Mouse (Mus musculus) midbrain, embryonic 11.5 days (tissue): ENCODE results near the gene Gm2a. TPM values are rescaled to one million over a fixed set of nuclear protein-coding genes. Genes with fewer than 3 reads are reported as not detected.

Experiments used
- ATAC-seq: fragments of 200-750 bp; cut with Nextera tagmentation; 2 replicates; pipeline ENCODE4 v1.8.0; 2017; ENCODE audit warnings: moderate TSS enrichment, moderate library complexity; ENCODE audit not compliant: low FRiP score
- DNase-seq: peaks from one replicate; pipeline ENCODE4 v3.0.0; 2015; ENCODE audit warnings: low spot score; ENCODE audit errors: missing footprints
- H3K27ac ChIP-seq: fragments of 300-500 bp; sonication (generic); 2 replicates; pipeline ENCODE4 v1.5.1; 2014; ENCODE audit warnings: low read depth, low read length
- H3K27me3 ChIP-seq: fragments of 300-500 bp; sonication (generic); 2 replicates; pipeline ENCODE4 v1.6.1; 2014; ENCODE audit warnings: mild to moderate bottlenecking, low read length, moderate library complexity, mixed read lengths; ENCODE audit not compliant: control insufficient read depth, insufficient read depth
- H3K36me3 ChIP-seq: fragments of 300-500 bp; sonication (generic); 2 replicates; pipeline ENCODE4 v1.6.1; 2014; ENCODE audit warnings: mild to moderate bottlenecking, low read length, moderate library complexity, mixed read lengths; ENCODE audit not compliant: control insufficient read depth, insufficient read depth
- H3K4me1 ChIP-seq: fragments of 300-500 bp; sonication (generic); 2 replicates; pipeline ENCODE4 v1.6.1; 2014; ENCODE audit warnings: low read length; ENCODE audit not compliant: control insufficient read depth, insufficient read depth
- H3K4me2 ChIP-seq: fragments of 300-500 bp; sonication (generic); 2 replicates; pipeline ENCODE4 v1.6.1; 2014; ENCODE audit warnings: mild to moderate bottlenecking, moderate library complexity
- H3K4me3 ChIP-seq: fragments of 300-500 bp; sonication (generic); 2 replicates; pipeline ENCODE4 v1.5.1; 2014; ENCODE audit warnings: low read depth, low read length
- H3K9ac ChIP-seq: fragments of 300-500 bp; sonication (generic); 2 replicates; pipeline ENCODE4 v1.6.1; 2014; ENCODE audit warnings: low read length
- H3K9me3 ChIP-seq: fragments of 300-500 bp; sonication (generic); 2 replicates; pipeline ENCODE4 v1.6.1; 2016; ENCODE audit warnings: low read length; ENCODE audit not compliant: control insufficient read depth
- WGBS: fragments of 180-500 bp; shearing (Covaris S2); extraction: QIAGEN DNeasy Blood & Tissue Kit; methylation state at CpG from one replicate; pipeline ENCODE4 v1.1.7; 2014; 5-methylcytosine and 5-hydroxymethylcytosine counted together
- polyA plus RNA-seq: library from polyadenylated mRNA; unstranded; fragments of >200 nt; fragmentation: Nextera tagmentation; extraction: Ambion mirVana; gene quantifications from 2 replicates; pipeline ENCODE4 v1.2.1, GENCODE M21; 2014

Gene Gm2a
- polyA plus RNA-seq, 1 experiment from 2014 or later = 15.0 TPM

DNA sequence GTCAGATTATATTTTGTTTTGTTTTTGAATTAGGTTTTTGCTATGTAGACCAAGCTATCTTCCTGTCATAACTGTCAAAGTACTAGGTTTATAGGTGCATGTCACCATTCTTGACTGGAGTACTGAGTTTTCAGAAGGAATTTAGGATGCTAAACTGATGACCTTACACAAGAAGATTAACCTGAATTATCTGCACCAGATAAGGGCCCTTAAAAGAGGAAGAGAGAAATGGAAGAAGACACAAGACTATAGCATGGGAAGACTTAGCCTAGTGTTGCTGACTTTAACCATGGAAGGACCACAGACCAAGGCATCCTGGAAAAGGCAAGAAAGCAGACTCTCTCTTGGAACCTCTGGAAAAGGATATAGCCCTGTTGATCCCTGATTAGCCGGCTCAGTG, 35.3 kb downstream of the Gm2a start:
- WGBS = 82% methylated on average over 1 of the region's 1 CpGs
- Histone ChIP-seq H3K4me1 (no peaks in the 10 kb centered on the region), H3K9me3 (no peaks in the 10 kb centered on the region), H3K4me2 (no peak overlapping the region), H3K36me3 (no peaks in the 10 kb centered on the region), H3K4me3 (no peak overlapping the region), H3K27ac (no peak overlapping the region), H3K27me3 (no peaks in the 10 kb centered on the region), H3K9ac (no peak overlapping the region)
- no peak for DNase-seq
- ATAC-seq = no peak

DNA sequence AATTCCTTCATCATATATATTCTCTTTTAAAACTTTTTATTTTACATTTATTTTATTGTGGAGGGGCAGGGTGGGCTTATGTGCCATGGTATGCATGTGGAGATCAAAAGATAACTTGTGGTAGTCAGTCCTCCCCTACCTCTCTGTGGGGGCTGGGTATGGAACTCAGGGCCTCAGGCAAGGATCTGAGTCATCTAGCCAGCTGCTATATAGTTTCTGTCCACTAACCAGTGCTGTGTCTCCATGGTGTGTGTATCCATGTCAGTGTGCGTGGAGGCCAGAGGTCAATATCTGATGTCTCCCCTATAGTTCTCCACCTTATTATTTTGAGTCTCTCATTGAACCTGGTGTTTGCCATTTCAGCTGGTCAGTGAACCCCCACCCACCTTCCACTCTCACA, 36.5 kb downstream of the Gm2a start:
- H3K27me3 ChIP-seq = no peaks in the 10 kb centered on the region
- 96% methylated on average over 1 of the region's 1 CpGs for WGBS
- no peak for ATAC-seq
- no peaks in the 10 kb centered on the region for H3K36me3 ChIP-seq
- H3K9me3 ChIP-seq = no peaks in the 10 kb centered on the region
- no peak overlapping the region for H3K4me2 ChIP-seq
- H3K4me1 ChIP-seq = no peaks in the 10 kb centered on the region
- H3K4me3 ChIP-seq = no peak overlapping the region
- no peak for DNase-seq
- no peak overlapping the region for H3K27ac ChIP-seq
- H3K9ac ChIP-seq = no peak overlapping the region

DNA sequence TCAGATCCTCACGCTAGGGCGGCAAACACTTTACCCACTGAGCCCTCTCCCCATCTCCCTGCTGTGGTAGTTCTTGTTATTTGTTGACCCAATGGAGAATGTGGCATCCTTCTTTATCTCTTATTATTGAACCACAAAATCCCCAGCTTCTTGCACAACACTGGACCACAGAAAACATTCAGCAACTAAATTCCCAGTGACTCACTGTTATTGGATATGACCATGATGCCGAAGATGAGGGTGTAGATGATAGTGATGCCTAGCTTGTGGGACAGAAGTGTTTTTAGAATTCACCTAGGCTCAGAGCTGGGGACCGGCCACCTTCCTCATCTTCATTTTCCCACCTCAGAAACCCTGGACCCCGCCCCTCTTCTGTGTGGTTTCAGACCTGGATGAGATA, 37.0 kb downstream of the Gm2a start:
- Histone ChIP-seq H3K9me3 (no peaks in the 10 kb centered on the region), H3K36me3 (no peaks in the 10 kb centered on the region), H3K9ac (no peak overlapping the region), H3K27ac (no peak overlapping the region), H3K4me2 (no peak overlapping the region), H3K27me3 (no peaks in the 10 kb centered on the region), H3K4me1 (no peaks in the 10 kb centered on the region), H3K4me3 (no peak overlapping the region)
- ATAC-seq (no peak), DNase-seq (no peak)
- WGBS = 90% methylated on average over 5 of the region's 5 CpGs

DNA sequence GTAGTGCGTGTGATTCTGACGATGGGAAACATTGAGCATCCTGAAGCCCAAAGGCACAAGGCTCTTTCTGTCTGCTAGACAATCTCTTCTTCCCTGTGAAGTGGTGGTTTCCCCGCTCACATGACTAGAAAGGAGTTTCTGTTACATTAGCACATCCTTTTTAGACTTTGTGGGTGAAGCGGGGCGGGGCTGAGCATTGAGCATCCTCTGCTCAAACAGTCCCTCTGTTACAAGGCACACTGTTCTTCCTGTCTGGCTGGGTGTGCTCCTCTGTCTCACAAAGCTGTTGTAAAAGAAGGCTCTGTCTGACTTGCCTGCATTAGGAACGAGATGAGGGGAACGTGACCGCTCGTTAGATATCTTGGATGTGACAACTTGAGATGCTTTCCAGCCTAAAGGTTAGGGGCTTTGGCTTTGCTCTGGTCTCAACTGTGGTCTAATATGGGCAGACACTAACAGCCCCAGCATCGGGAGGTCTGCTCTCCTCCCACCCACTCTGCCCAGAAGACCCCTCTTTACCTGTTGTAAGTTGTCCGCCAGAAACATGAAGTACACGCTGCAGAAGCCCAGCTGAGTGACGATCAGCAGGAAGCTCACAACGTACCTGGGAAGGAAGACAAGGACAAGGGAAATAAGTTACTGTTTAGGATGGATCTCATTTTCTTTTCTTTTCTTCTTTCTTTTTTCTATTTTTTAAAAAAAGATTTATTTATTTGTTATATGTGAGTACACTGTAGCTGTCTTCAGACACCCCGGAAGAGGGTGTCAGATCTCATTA, 39.0 kb downstream of the Gm2a start:
- H3K9me3 ChIP-seq = no peaks in the 10 kb centered on the region
- no peak overlapping the region for H3K27ac ChIP-seq
- H3K4me3 ChIP-seq = no peak overlapping the region
- no peak for DNase-seq
- no peak overlapping the region for H3K4me2 ChIP-seq
- H3K4me1 ChIP-seq = no peaks in the 10 kb centered on the region
- H3K27me3 ChIP-seq = no peaks in the 10 kb centered on the region
- H3K36me3 ChIP-seq = no peaks in the 10 kb centered on the region
- no peak overlapping the region for H3K9ac ChIP-seq
- no peak for ATAC-seq
- 90% methylated on average over 15 of the region's 15 CpGs for WGBS

DNA sequence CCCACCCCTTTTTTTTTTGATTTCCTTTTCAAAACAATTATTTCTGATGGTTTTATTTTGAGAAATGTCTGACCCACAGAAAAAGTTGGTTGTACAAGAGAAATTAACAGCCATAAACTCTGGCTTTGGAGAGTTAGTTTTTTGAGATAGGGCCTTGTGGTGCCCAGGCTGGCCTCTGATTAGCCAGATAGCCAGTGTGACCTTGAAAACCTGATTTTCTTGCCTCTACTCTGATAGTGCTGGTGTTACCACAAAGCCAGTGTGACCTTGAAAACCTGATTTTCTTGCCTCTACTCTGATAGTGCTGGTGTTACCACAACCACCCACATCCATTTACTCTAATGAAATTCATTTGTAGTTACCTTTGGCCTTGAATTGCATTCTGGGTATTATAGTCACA, 39.7 kb downstream of the Gm2a start:
- no peak for ATAC-seq
- H3K9ac ChIP-seq = no peak overlapping the region

DNA sequence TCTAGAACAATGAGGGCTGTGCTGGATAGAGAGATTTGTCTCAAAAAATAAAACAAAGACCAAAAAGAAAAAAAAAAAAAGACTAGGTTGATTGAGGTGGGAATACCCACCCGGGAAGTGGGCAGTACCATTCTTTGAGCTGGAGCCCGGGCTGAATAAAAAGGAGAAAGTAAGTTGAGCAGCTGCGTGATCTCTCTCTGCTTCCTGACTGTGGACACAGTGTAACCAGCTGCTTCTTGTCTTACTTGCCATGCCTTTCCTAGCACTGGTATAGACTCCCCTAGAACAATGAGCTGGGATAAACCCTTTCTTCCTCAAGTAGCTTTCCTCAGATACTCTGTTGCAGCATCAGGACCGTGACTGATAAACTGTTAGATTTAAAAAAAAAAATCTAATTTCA, 43.6 kb downstream of the Gm2a start:
- no peaks in the 10 kb centered on the region for H3K36me3 ChIP-seq
- ATAC-seq (no peak), DNase-seq (no peak)
- no peaks in the 10 kb centered on the region for H3K9me3 ChIP-seq
- 91% methylated on average over 4 of the region's 4 CpGs for WGBS
- no peaks in the 10 kb centered on the region for H3K27me3 ChIP-seq
- H3K27ac ChIP-seq = no peak overlapping the region
- no peak overlapping the region for H3K4me2 ChIP-seq
- H3K9ac ChIP-seq = no peak overlapping the region
- no peak overlapping the region for H3K4me3 ChIP-seq
- H3K4me1 ChIP-seq = no peaks in the 10 kb centered on the region

More for the DNA sequence above, 39.7 kb downstream of the Gm2a start:
- Histone ChIP-seq H3K4me3 (no peak overlapping the region), H3K36me3 (no peaks in the 10 kb centered on the region), H3K4me1 (no peaks in the 10 kb centered on the region), H3K9me3 (no peaks in the 10 kb centered on the region), H3K27ac (no peak overlapping the region), H3K27me3 (no peaks in the 10 kb centered on the region), H3K4me2 (no peak overlapping the region)
- no peak for DNase-seq

DNA sequence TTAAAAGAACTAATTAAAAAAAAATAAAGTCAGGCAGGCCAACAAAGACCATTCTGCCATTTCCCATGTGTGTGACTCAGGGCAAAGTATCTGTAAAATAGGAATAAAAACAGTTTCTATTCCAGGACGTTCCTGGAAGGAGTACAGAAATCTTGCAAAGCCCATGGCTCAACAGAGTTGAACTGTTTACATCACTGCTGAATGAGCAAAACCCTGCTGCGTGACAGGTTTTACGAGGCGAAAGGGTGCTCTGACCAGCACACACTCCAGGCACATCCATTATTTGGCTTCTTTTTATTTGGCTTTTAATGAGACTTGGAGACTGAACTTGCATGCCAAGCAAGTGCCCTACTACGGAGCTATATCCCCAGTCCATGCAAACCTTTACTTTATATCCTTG, 46.1 kb downstream of the Gm2a start:
- Histone ChIP-seq H3K9ac (no peak overlapping the region), H3K4me3 (no peak overlapping the region), H3K4me1 (no peaks in the 10 kb centered on the region), H3K27me3 (no peaks in the 10 kb centered on the region), H3K4me2 (no peak overlapping the region), H3K36me3 (no peaks in the 10 kb centered on the region), H3K9me3 (no peaks in the 10 kb centered on the region), H3K27ac (no peak overlapping the region)
- no peak for DNase-seq
- ATAC-seq = no peak
- 86% methylated on average over 5 of the region's 5 CpGs for WGBS

DNA sequence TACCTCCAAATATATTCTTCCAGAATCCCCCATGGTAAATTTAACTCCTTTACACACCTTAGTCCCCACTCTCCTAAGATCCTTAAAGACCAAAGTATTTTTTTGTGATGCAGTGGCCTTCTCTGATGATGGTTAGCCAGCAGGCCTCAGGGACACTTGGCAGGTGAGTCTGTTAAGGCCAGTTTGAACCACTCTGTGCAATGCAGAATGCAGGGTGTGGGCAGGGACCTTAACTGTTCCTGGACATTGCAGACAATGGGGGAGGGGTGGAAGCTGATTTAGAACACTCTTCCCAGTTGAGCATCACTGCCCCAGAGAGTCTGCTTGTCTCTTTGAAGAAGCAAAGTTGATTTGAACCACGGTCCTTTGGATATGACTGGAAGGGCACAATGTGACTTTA, 48.9 kb downstream of the Gm2a start:
- Histone ChIP-seq H3K36me3 (no peaks in the 10 kb centered on the region), H3K4me2 (no peak overlapping the region), H3K4me1 (no peaks in the 10 kb centered on the region), H3K4me3 (no peak overlapping the region), H3K27ac (no peak overlapping the region), H3K9ac (no peak overlapping the region), H3K9me3 (no peaks in the 10 kb centered on the region), H3K27me3 (no peaks in the 10 kb centered on the region)
- DNase-seq (no peak), ATAC-seq (no peak)
- WGBS = 38% methylated on average over 1 of the region's 1 CpGs

DNA sequence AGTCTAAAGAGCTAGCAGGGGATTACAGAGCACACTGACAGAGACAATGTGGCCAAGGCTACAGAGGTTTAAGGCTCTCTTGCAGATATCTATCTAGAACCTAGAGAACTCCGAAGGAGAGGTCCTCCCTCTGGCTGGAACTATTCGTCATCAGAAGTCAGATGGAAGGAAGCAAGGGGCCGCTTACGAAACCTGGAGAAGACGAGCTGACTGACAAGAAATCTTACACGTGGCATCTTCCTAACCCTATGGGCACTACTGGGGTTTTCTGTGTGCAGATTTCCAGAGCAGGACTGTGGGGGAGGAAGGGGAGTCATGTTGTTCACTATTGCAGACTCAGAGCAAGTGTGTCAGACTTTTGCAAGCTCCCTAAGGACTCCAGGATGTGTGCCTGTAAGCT, 49.5 kb downstream of the Gm2a start:
- H3K9me3 ChIP-seq = no peaks in the 10 kb centered on the region
- no peaks in the 10 kb centered on the region for H3K27me3 ChIP-seq
- H3K9ac ChIP-seq = no peak overlapping the region
- no peak overlapping the region for H3K4me3 ChIP-seq
- no peaks in the 10 kb centered on the region for H3K36me3 ChIP-seq
- no peak overlapping the region for H3K27ac ChIP-seq
- H3K4me2 ChIP-seq = no peak overlapping the region
- no peaks in the 10 kb centered on the region for H3K4me1 ChIP-seq
- ATAC-seq (no peak), DNase-seq (no peak)
- 51% methylated on average over 6 of the region's 6 CpGs for WGBS
